Comparison of ENCODE assay signal across 8 mouse cellular contexts in genomic region chr3:157876439-157877156, GRCm38 (mm10). TPM values are rescaled to one million over a fixed set of nuclear protein-coding genes. Genes with fewer than 3 reads are reported as not detected.
DNase-seq lines count a peak whose midpoint lies in the region; ATAC-seq and TF ChIP-seq lines count a peak whose summit lies in the region.

No protein-coding gene starts in this region.

- H3K27me3 ChIP-seq in forebrain, embryonic 16.5 days (replicated peaks; ENCODE audit: control insufficient read depth, insufficient read depth, low read length) = no peaks in the 10 kb centered on the region
- H3K27me3 ChIP-seq in kidney, adult 2 months (replicated peaks; ENCODE audit: control insufficient read depth, insufficient read depth, low read length) = no peaks in the 10 kb centered on the region
- H3K27me3 ChIP-seq in limb, embryonic 11.5 days (ENCODE audit: control insufficient read depth, insufficient read depth, low read length) = no peaks in the 10 kb centered on the region
- no peaks in the 10 kb centered on the region for H3K27me3 ChIP-seq in neural tube, embryonic 15.5 days (replicated peaks)

- no peak for TF ChIP-seq POLR2A in kidney, adult 2 months (IDR thresholded peaks at IDR 0.05; ENCODE audit: low read depth, low read length)

- WGBS in forebrain, embryonic 16.5 days = 53% methylated on average over 11 of the region's 11 CpGs
- whole genome bisulfite sequencing in kidney, adult 2 months = 40% methylated on average over 11 of the region's 11 CpGs
- WGBS in limb, embryonic 11.5 days = 59% methylated on average over 11 of the region's 11 CpGs
- 50% methylated on average over 11 of the region's 11 CpGs for WGBS in neural tube, embryonic 15.5 days

- no peak overlapping the region for H3K4me2 ChIP-seq in forebrain, embryonic 16.5 days (ENCODE audit: low read length)
- no peak overlapping the region for H3K4me2 ChIP-seq in limb, embryonic 11.5 days (ENCODE audit: low read depth, severe bottlenecking)
- no peak overlapping the region for H3K4me2 ChIP-seq in neural tube, embryonic 15.5 days

- no peak overlapping the region for H3K27ac ChIP-seq in forebrain, embryonic 16.5 days (ENCODE audit: low read length)
- H3K27ac ChIP-seq in kidney, adult 2 months (ENCODE audit: insufficient read depth, low read depth, low read length) = no peak overlapping the region
- H3K27ac ChIP-seq in limb, embryonic 11.5 days (replicated peaks; ENCODE audit: low read depth, low read length) = no peak overlapping the region
- H3K27ac ChIP-seq in neural tube, embryonic 15.5 days (replicated peaks) = no peak overlapping the region

- H3K9me3 ChIP-seq in forebrain, embryonic 16.5 days (ENCODE audit: control insufficient read depth, low read length) = no peaks in the 10 kb centered on the region
- no peaks in the 10 kb centered on the region for H3K9me3 ChIP-seq in limb, embryonic 11.5 days (ENCODE audit: control insufficient read depth, low read length)
- no peaks in the 10 kb centered on the region for H3K9me3 ChIP-seq in neural tube, embryonic 15.5 days (replicated peaks)

- DNase-seq in 416B (ENCODE audit: low read depth) = peak; percentile 70
- DNase-seq in CD8-positive naive resting alpha-beta T cell, adult 2 months (ENCODE audit: low read depth in 2 of 2, low spot score in 2 of 2) = peak; percentile 3 to 31
- DNase-seq in kidney, adult 2 months = peak; percentile 70
- DNase-seq in limb, embryonic 11.5 days (ENCODE audit: low spot score) = peak; percentile 43
- no peak for DNase-seq in urinary bladder, postnatal 4 days (ENCODE audit: low spot score in 2 of 2)

- H3K4me1 ChIP-seq in forebrain, embryonic 16.5 days (replicated peaks; ENCODE audit: control insufficient read depth, insufficient read depth, low read length) = no peaks in the 10 kb centered on the region
- H3K4me1 ChIP-seq in kidney, adult 2 months (ENCODE audit: control insufficient read depth, insufficient read depth, low read length) = no peaks in the 10 kb centered on the region
- no peaks in the 10 kb centered on the region for H3K4me1 ChIP-seq in limb, embryonic 11.5 days (ENCODE audit: control insufficient read depth, insufficient read depth, low read length)
- no peaks in the 10 kb centered on the region for H3K4me1 ChIP-seq in neural tube, embryonic 15.5 days

- no peaks in the 10 kb centered on the region for H3K36me3 ChIP-seq in forebrain, embryonic 16.5 days (ENCODE audit: control insufficient read depth, insufficient read depth)
- H3K36me3 ChIP-seq in kidney, adult 2 months (ENCODE audit: control insufficient read depth, insufficient read depth, low read length) = no peaks in the 10 kb centered on the region
- H3K36me3 ChIP-seq in limb, embryonic 11.5 days (ENCODE audit: control insufficient read depth, insufficient read depth, low read length) = no peaks in the 10 kb centered on the region
- no peaks in the 10 kb centered on the region for H3K36me3 ChIP-seq in neural tube, embryonic 15.5 days

- H3K9ac ChIP-seq in forebrain, embryonic 16.5 days (replicated peaks; ENCODE audit: low read depth, low read length) = no peak overlapping the region
- H3K9ac ChIP-seq in limb, embryonic 11.5 days (ENCODE audit: low read length) = no peak overlapping the region
- no peak overlapping the region for H3K9ac ChIP-seq in neural tube, embryonic 15.5 days (replicated peaks)

- H3K4me3 ChIP-seq in forebrain, embryonic 16.5 days (replicated peaks; ENCODE audit: low read length) = no peak overlapping the region
- H3K4me3 ChIP-seq in kidney, adult 2 months (ENCODE audit: insufficient read depth, low read depth, low read length) = no peak overlapping the region
- no peak overlapping the region for H3K4me3 ChIP-seq in limb, embryonic 11.5 days (ENCODE audit: low read depth, low read length)
- no peak overlapping the region for H3K4me3 ChIP-seq in neural tube, embryonic 15.5 days (replicated peaks)

- peak; percentile 67 for TF ChIP-seq CTCF in kidney, adult 2 months (conservative IDR thresholded peaks at IDR 0.05; ENCODE audit: insufficient read depth, insufficient read length, low read depth, low read length)

- peak; percentile 90 for ATAC-seq in cerebellum, adult (ENCODE audit: insufficient number of reproducible peaks, low FRiP score, low TSS enrichment)
- peak; percentile 86 for ATAC-seq in forebrain, embryonic 16.5 days
- 0 out of 2 replicates have a peak, but pooled peaks have one; percentile 67 for ATAC-seq in limb, embryonic 11.5 days (ENCODE audit: insufficient number of reproducible peaks, low FRiP score, low TSS enrichment, low read depth)
- ATAC-seq in neural tube, embryonic 15.5 days (ENCODE audit: low FRiP score) = peak; percentile 80; the same call in 1 of the 2 replicates

RNA-seq across cellular contexts. Expression of gene Cth, which starts 48.3 kb away (rescaled TPM):
- polyA plus RNA-seq in forebrain, embryonic 16.5 days (2015; fragmentation: Nextera tagmentation; extraction: Ambion mirVana) = 3.2 and 3.9 TPM in 2 replicates
- polyA plus RNA-seq in kidney, adult 2 months (2012; rRNA removed) = 147 and 153 TPM in 2 replicates
- polyA plus RNA-seq in limb, embryonic 11.5 days (2014; fragmentation: Nextera tagmentation; extraction: Ambion mirVana) = 26.0 and 28.1 TPM in 2 replicates
- polyA plus RNA-seq in neural tube, embryonic 15.5 days (2015; fragmentation: Nextera tagmentation; extraction: Ambion mirVana) = 2.3 and 8.8 TPM in 2 replicates

Comparison
In these comparisons a context has a peak if more than half of its experiments do, and no peak if none do; other contexts are left out.
1. DNase-seq: peak in 416B (single experiment), CD8-positive naive resting alpha-beta T cell, adult 2 months (2 of 2), kidney, adult 2 months (single experiment) and limb, embryonic 11.5 days (single experiment); none in urinary bladder, postnatal 4 days (0 of 2).
2. Peak in every context shown above with its lines, with median percentiles within 50 percentile points of each other: ATAC-seq.